Mouse (Mus musculus) gastrocnemius, postnatal 36 days (tissue): Measurements from ENCODE around the gene Tssk1. TPM values are rescaled to one million over a fixed set of nuclear protein-coding genes. Genes with fewer than 3 reads are reported as not detected.

Source experiments
- DNase-seq, 2 experiments: peaks; one replicate each; pipeline ENCODE4 v3.0.0; 2022
- intact Hi-C: fragments of 180-260 bp; cut with DNase I; formaldehyde crosslinking; loops from one replicate; pipeline ENCODE4 v1.15.1; 2025
- total RNA-seq, 2 experiments: library from RNA; stranded (reverse); gene quantifications; 2 replicates each; pipeline ENCODE4 v1.2.3; 2021

The Tssk1 gene
- total RNA-seq, 2 experiments from 2014 or later: 0.08 TPM; not detected in 1

DNA sequence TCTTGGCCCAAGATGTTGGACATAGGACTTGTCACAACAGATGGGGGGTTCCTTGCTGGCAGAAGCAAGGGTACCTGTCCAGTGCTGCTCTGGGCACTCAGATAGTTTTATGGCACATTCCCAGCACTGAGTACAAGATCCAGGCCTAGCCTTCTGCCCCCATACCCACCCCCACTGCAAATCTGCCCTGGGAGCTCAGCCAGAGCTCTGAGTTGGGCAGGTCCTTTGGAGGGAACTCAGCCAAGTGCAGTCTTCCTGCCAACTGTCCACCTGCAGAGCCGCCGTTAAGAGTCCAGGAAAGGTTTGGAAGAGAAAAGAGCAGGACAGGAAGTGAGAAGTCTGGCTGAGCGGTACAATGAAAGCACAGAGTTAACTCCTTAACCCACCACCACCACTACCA lies 1.4 kb upstream of the Tssk1 start:
- DNase-seq: no peak

DNA sequence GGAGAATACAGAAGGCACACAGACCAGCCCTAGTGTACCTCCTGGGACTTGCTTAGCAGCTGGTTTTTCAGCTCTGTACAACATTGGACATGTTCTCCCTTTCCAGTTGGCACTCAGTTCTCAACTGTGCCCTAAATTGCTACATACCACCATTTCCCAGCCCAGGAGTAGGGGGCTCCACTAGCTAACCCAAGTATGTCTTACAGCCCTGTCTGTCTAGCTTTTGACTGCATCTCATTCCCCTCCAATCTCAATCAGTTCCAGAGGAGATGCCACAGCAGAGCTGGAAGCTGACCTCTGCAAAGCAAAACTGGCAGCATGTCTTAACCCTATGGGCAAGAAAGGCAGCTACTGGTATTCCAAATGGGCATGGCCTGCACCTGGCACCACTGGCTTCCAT lies 2.1 kb downstream of the Tssk1 start:
- intact Hi-C loops: no loop called here

More for the DNA sequence above, 1.4 kb upstream of the Tssk1 start:
- intact Hi-C loops: no loop called here

DNA sequence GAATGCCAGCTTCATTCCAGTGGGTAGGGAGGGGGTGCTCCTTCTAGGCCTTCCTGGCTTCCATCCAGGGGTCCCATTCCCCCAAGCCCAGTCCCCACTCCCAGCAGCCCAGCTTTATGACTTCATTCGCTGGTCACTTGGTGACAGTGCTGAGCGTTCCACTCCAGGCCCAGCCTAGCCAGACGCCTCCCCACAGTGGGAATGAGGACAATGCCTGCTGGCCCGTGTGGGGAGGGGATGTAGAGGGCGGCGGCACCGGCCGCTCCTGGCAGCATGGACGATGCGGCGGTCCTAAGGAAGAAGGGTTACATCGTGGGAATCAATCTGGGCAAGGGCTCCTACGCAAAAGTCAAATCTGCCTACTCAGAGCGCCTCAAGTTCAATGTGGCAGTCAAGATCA lies 4.4 kb downstream of the Tssk1 start, which contains the start of the genes Dgcr2 and Tssk2:
Dgcr2 (minus strand) TSS at position 101 of the 400 bp plus-strand sequence.
Tssk2 (plus strand) TSS at position 176 of the 400 bp plus-strand sequence.
- DNase-seq: no peak
- intact Hi-C loops: no loop called here

More for the DNA sequence above, 2.1 kb downstream of the Tssk1 start:
- no peak for DNase-seq

DNA sequence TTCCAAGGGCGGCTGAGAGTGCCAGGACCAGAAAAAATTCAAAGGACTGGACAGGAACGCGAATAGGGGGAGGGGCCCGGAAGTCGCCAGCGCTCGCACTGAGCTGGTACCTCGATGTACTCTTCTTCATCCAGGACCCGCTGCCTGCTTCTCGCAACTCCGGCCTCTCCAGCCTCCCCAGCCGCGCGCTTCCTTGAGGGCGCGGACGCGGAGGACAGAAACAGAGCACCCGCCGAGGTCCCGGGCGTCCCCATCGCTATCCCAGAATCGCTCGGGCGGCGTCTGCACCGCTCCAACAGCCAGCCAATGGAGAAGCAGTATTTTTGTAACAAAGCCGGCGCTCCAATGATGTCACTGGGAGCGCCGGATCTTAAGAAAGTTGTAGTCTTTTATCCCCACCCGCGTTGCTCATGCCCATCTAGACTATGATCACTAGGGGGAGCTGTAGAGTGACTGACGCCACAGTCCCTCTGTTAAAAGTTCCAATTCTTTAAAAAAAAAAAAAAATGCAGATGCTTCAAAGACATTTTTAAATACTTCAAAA lies 17.1 kb downstream of the Tssk1 start, which contains the start of gene Ess2:
Ess2 (minus strand) TSS at position 297 of the 544 bp plus-strand sequence.
- intact Hi-C loops: loop anchor here (5.0 kb wide), 1 partner anchor 136 kb away; no protein-coding TSS in a partner anchor
- DNase-seq: peak; percentile 79 to 84

DNA sequence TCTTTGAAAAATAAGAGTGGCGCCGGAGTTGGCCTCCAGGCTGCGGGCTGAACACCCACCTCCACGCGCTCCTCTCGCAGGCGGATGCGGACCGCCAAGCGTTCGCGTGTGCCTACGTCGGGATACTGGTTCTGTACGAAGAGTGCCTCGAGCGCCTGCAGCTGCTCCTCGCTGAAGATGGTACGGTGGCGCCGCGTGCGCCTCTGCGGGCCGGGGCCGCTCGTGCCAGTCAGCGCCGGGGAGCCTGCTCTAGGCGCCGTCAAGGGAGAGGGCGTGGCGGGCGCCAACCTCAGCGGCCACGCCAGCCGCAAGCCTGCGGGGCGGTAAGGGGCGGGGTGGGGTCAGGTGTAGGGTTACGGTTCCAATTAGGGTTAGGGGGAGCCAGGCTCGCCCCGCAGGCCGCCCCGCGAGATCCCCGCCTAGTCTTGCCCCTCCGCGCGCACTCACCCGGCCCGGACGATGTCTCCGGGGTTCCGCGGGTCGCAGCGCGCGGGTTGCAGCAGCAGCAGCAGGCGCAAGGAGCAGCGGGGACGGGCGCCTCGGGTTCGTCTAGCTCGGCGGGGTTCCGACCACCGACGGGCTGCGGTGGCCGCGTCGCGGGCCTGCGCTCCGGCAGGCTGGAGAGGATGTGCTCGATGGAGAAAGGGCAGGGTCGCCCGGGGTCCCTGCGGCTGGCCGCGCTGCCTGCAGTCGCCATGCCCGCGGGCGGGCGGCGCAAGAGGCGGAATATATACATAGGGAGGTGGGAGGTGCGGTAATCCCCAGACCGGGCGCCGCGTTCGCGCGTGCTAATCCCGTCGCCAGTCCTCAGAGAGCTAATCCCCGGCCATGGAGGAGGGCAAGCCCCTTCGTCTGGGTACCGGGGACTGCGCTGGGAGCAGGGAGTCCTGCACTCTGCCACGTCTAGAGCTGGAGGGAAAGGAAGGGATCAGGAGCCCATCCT lies 20.6 kb downstream of the Tssk1 start, which contains the start of gene Gsc2:
Gsc2 (minus strand) TSS at position 753 of the 943 bp plus-strand sequence.
- intact Hi-C loops: loop anchor here (5.0 kb wide), 2 partner anchors 73 to 133 kb away; no protein-coding TSS in a partner anchor
- no peak for DNase-seq

DNA sequence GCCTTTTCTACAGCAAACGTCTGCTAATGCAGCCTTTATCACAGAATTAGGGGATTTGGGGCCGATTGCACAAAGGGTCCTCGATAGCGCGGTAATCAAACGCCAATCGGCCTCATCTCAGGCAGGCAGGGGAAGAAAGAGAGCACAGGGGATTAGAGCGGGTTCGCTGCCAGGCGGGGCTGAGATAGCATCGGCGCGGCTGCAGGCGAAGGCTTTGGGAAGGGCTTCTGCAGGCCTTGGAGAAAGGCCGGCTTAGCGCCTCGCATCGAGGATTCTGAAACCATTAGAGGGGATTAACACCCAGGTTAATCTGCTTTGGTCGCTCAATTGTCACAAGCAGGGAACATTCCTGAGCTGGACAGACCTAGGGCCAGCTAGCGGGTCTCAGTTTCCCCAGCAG lies 26.6 kb downstream of the Tssk1 start:
- intact Hi-C loops: no loop called here
- DNase-seq: no peak

DNA sequence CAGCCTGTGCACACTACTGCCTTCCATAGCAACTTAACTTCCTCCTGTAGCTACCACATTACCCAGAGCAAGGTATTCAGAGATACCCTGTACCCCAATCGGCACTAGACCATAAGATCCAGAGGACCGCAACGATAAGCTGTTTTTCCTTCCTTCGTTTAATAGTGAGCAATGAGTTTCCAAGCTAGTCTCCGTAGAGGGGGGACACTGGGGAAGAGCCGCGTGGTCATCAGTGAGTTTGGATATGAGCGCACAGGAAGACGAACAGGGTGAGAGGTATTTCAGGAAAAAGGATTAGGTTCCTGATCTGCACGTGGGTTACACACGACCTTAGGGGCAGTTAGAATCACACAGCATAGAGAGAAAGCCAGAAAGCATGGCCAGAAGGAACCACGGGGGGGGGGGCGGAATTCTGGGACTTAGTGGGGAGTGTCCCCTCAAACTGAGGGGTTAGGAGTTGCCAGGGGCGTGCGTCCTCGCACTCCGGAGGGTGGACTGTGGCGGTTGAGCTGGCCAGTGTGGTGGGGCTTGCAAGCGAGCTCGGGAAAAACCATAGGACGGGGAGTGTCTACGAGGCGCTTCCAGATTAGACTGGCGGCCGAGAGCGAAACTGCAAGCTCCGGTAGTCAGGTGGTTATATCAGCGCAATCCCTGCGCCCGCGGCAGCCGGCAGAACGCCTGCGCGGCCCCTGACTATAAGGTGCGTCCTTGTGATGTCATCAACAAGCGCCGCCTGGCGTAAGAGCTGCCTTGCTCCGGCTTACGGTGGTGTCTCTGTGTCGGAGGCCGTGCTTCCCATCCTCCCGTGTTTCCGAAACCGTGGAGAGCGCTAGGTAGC lies 27.5 kb downstream of the Tssk1 start:
- intact Hi-C loops: no loop called here
- DNase-seq: peak; percentile 90 to 93

DNA sequence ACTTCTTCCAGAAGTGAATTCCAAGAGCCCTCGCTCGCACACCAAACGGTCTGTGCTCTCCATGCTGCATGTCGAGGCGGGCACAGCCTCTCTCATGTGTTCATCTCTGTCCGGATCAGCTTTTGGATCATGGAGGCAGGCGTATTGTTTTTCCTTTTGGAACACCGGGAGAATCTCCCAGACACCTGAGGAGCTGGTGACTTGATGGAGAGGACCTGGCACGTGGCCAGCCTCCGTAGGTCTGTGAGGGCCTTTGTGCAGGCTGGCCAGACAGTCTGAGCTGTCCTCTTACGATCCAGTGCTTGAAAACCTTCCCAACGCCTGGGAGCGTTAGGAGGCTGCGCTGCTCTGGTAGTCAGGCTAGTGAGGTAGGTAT lies 28.1 kb downstream of the Tssk1 start:
- intact Hi-C loops: no loop called here
- peak in 1 of 2 experiments; percentile 37 for DNase-seq

DNA sequence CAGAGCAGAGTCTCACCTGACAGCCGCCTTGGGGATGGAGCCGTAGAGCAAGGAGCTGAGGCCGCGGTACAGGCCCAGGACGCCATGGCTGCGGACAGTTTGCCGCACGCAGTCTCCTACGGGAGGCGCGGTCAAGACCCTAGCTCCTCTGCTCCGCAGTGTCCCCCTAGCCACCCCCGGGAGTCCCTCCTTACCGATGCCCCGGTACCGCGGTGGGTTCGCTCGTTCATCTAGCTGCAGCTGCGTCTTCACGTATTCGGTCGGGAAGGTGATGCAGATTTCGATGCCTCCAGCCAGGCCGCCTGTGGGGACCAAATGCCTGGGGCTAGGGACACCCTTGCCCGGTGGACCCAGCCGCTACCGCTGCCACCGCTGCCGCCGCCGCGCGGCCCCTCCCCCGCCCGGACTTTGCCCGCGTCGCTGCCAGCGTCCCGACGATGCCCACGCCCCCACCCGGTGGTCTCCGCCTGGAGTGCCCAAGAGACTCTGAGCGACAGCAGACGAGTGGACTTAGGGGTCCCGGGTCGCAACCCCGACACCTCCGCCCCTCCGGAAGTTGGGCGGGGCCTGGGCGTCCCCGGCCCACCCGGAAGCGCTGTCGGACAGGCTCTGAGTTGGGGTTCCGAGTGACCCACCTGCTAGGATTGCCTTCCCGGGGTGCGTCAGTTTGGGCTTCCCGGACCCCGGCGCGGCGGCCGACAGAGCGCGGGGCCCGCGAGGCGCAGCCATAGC lies 33.5 kb downstream of the Tssk1 start:
- DNase-seq: no peak
- intact Hi-C loops: no loop called here

DNA sequence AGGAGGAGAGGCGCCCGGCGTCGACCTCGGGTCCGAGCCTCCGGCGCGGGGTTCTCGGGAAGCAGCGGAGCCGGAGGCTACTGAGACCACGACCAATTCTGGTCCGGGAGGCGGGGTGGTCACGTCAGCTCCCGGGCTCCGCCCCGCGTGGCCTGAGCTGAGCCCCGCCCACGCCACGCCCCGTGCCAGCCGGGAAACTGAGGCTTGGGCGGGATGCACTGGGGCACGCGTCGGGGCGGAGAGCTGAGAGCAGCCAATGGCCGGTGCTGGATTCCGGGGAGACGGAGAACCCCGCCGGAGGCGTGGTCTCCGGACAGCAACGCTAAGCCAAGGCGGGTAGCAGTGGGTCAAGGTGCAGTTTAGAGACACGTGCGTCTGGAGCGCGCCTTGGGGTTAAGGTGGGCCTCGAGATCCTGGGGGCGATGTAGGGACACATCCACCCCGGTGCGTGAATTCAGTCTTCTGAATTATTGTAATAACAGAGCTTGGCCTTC lies 34.1 kb downstream of the Tssk1 start, which contains the start of gene Slc25a1:
Slc25a1 (minus strand) TSS at position 133 of the 494 bp plus-strand sequence.
- intact Hi-C loops: no loop called here
- peak; percentile 54 to 59 for DNase-seq

DNA sequence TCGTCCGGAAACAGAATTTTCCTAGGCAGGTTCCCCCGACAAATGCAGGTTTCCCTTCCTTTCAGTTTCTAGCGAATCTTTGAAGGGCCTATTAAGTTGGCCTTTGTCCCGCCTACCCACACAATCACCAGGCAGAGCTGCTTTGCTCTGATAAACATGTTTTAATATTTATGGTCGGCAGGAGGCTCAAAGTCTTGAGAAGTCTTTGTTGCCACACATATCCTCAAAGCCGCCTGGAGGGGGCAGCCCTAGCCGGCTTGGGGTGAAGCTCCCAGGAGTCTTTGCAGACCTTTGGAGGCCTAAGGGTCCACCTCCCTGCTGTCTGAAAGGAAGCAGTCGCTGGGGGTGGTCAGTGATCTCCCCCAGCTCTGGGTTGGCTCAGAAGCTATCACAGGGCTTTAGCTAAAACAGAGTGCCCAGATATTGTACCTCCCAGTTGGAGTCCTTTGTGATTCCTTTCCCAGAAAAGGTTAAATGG lies 34.6 kb downstream of the Tssk1 start:
- intact Hi-C loops: no loop called here
- peak; percentile 39 to 42 for DNase-seq

DNA sequence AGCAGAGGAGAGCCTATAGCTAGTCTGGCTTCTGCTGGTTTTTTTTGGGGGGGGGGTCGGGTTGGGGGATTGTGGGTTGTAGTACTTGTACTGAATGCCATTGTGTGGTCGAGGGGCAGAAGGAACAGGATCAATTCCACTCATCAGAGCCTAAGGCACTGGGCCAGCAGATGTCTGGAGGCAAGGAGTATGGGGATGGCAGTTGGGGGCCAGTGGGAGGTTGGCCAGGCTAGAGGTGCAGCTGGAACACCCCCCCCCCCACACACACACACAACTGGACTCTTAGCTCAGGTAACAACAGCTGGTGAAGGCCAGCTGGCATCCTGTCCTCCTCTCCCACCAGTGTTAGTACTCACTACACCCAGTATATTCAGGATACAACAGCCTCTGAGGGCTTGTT lies 35.2 kb downstream of the Tssk1 start:
- no peak for DNase-seq
- intact Hi-C loops: no loop called here

DNA sequence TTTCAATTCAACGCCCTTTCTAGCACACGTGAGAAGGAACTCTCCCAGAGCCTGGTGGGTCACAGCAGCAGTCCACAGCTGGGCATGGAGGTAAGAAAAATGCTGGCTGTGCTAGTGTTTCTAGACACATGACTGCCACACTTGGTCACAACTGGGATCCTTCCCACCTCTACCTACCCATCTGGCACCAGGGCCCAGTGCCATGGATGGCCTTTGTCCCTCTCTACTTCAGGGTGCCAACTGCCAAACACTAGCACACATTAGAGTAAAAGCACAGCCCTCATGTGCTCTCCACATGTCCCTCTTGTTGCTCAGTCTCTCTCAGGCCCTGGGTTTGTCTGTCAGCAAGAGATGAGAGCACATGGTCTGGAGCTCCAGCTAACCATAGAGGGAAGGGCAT lies 35.6 kb downstream of the Tssk1 start:
- intact Hi-C loops: no loop called here
- DNase-seq: no peak

DNA sequence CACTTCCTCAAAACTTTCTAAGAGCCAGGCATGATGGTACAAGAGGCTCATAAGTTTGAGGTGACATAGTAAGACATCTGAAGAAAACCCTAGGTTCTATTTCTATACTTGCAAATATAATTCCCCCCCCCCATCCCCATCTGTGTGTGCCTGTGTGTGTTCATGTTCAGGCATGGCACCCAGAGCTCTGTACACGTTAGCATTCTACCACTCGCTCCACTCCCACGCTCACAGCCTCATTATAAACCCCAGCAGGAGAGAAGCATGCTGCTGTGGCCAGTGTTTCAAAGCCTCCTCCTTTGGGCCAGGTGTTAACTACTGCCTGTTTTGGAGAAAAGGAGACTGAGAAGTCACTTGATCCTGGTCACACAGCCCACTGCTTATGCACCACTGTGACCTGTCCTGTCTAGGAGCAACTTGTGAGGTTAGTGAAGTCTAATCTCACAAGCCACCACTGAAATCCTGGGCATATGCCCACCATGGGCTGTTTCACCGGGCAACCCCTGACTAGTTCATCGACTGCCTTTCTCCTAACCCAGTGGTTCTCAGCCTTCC lies 38.0 kb downstream of the Tssk1 start:
- no peak for DNase-seq
- intact Hi-C loops: no loop called here

DNA sequence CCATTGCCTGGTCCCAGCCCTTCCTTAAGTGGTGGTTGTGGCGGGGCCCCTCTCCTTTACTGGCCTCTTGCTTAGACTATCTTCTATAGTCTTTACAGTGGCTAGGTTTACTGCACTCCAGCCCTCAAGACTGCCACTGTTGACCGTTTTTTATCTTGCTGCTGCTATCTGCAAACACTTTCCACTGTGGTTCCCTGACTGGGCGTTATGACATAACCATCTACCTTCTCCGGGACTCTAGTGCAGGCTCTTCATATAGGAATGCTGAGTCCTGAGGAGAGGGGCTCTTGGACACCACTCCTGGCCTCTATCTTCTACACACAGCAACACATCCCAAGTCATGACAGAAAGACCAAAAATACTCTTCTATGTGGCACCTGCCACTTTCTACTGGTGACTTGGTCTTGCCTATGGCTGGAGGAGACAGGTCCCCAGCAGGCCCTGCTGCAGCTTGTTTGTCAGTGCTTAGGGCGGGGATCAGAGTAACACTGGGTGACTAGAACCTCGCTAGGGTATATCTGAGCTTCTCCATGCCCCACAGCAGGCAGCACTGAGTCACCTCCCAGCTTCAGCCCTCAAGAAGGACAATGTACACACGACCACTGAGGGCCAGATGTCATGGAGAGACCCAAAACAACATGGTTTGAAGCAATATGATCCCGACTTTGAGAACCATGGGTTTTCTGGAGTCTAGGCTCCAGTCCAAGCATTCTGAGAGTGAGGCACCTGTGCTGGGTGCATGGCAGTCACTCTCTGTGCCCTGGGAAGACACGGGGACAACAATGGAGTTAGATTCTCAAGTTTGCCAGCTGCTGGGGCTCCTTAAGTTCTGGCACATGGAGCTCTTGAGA lies 39.8 kb downstream of the Tssk1 start:
- DNase-seq: no peak
- intact Hi-C loops: no loop called here

DNA sequence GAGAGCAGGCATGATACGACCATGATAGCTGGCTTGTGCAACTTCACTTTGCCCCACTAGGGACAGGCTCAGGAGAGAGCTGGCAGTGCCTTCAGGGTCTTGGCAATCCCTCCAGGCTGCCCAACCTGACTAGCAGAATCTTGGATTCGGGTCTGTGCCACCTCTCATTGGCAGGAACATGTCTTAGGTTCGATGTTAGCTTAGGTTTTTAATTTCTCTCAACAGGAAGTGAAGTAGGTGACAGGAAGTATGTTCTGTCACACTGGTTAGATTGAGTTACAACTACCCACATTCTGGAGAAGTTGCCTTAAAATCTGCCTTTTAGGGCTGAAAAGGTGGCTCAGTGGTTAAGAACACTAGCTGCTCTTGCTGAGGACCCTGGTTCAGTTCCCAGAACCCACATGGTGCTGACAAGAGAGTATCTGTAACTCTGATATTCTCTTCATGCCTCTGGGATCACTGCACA lies 40.5 kb downstream of the Tssk1 start:
- intact Hi-C loops: no loop called here
- DNase-seq: no peak

DNA sequence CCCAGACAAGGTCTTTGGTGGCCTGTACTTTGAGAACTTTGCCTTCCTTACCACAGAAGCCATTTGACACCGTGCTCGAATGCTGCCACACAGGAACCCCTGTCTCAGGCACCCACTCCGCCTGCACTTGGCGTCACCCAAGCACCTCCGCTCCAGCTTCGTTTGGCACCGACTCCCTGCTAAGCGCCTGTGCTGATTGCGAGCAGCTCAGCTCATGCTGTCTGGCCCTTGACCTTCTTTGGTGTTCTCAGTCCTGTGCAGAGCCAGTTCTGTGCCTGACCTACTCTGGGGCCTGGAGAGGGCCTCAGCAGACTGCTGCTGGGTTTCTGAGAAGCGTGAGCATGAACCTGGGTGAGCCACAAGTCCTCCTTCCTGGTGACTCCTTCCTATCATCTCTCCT lies 42.8 kb downstream of the Tssk1 start:
- intact Hi-C loops: no loop called here

DNA sequence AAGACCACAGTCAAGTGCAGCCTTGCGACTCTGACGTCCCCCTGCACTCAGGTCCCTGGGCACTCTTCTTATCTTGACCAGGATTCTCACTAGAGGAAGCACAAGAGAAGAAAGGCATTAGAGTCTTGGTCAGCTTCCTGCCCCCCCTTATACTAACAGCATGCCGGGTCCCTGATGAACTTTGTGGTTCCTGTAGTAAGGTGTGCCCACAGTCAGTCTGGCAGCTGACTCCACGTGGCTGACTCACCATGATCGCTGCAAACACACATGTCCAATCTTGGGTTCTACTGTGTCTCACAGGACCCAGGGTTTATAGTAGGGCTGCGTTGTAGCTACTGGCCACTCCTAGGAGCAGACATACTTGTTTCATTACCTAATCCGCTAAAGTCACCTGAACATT lies 44.2 kb downstream of the Tssk1 start:
- intact Hi-C loops: no loop called here
- DNase-seq: no peak

More for the DNA sequence above, 42.8 kb downstream of the Tssk1 start:
- DNase-seq: no peak
